In genomic region chr13:29628607-29629006, GRCm38 (mm10) we compare ENCODE assay signal across 9 mouse cellular contexts.
A peak's percentile ranks its signal among the peaks of the same experiment; 100 is the strongest.
DNase-seq lines count a peak whose midpoint lies in the region; ATAC-seq lines count a peak whose summit lies in the region.
"Had no signal": no experiment of that assay in that cellular context is flagged by ENCODE, and none has a peak within 500 bp of the region (broad histone marks: within the 10 kb centered on the region; RNA-seq: fewer than 3 reads in every experiment).

No protein-coding gene starts in this region.

- H3K27ac ChIP-seq in hindbrain, embryonic 13.5 days: no peak overlapping the region

- no peaks in the 10 kb centered on the region for H3K27me3 ChIP-seq in hindbrain, embryonic 13.5 days
- H3K27me3 ChIP-seq: CH12.LX had no signal

- 50% methylated on average over 5 of the region's 5 CpGs for WGBS in hindbrain, embryonic 13.5 days

- H3K4me3 ChIP-seq in hindbrain, embryonic 13.5 days: no peak overlapping the region

- DNase-seq in cerebellum, postnatal 14 days: peak; percentile 18 to 19
- DNase-seq in cerebellum, adult 11-12 months: no peak
- DNase-seq in lung, postnatal 36 days: peak; percentile 75
- DNase-seq in yolk sac, embryonic 10.5 days (ENCODE audit: low spot score): no peak

- peak; percentile 53 for ATAC-seq in common myeloid progenitor, adult 5-6 weeks (replicated peaks; ENCODE audit: low read depth, poor library complexity, severe bottlenecking)
- peak; percentile 50 for ATAC-seq in inflammation-experienced regulatory T-cells, adult 6 months
- no peak for ATAC-seq in erythroid progenitor cell, adult 5-6 weeks (replicated peaks; ENCODE audit: low FRiP score, poor library complexity, severe bottlenecking)
- ATAC-seq in hindbrain, embryonic 13.5 days (ENCODE audit: low FRiP score): no peak

- no peaks in the 10 kb centered on the region for H3K9me3 ChIP-seq in hindbrain, embryonic 13.5 days

- no peak overlapping the region for H3K4me2 ChIP-seq in hindbrain, embryonic 13.5 days

- H3K36me3 ChIP-seq in hindbrain, embryonic 13.5 days: no peaks in the 10 kb centered on the region

- 0 out of 2 replicates have a peak, but pooled peaks cover 8% of the 10 kb centered on the region for H3K4me1 ChIP-seq in hindbrain, embryonic 13.5 days (replicated peaks)

- H3K9ac ChIP-seq in hindbrain, embryonic 13.5 days: no peak overlapping the region

Comparison
In these comparisons a context has a peak if more than half of its experiments do, and no peak if none do; other contexts are left out.
1. DNase-seq: peak in cerebellum, postnatal 14 days (2 of 2) and lung, postnatal 36 days (single experiment); none in cerebellum, adult 11-12 months (single experiment) and yolk sac, embryonic 10.5 days (single experiment).
2. ATAC-seq: peak in common myeloid progenitor, adult 5-6 weeks (single experiment) and inflammation-experienced regulatory T-cells, adult 6 months (single experiment); none in erythroid progenitor cell, adult 5-6 weeks (single experiment) and hindbrain, embryonic 13.5 days (single experiment).